Mouse (Mus musculus) liver, postnatal 0 days (tissue): Measurements from ENCODE around the gene Sac3d1. TPM values are rescaled to one million over a fixed set of nuclear protein-coding genes. Genes with fewer than 3 reads are reported as not detected.
A peak's percentile ranks its signal among the peaks of the same experiment; 100 is the strongest.

Source experiments
- ATAC-seq: fragments of 200-750 bp; cut with Nextera tagmentation; 2 replicates; pipeline ENCODE4 v1.8.0; 2017; ENCODE audit warnings: mild to moderate bottlenecking, moderate library complexity
- DNase-seq: peaks from one replicate; pipeline ENCODE4 v3.0.0-alpha.2; 2016
- H3K27ac ChIP-seq: fragments of 300-500 bp; sonication (generic); 2 replicates; pipeline ENCODE4 v1.5.1; 2014; ENCODE audit warnings: antibody characterized with exemption, moderate library complexity, mild to moderate bottlenecking, low read depth
- H3K27me3 ChIP-seq: fragments of 300-500 bp; sonication (generic); 2 replicates; pipeline ENCODE4 v1.6.1; 2014; ENCODE audit warnings: low read length, control low read depth, mixed read lengths; ENCODE audit not compliant: insufficient read depth
- H3K36me3 ChIP-seq: fragments of 300-500 bp; sonication (generic); replicated peaks from 2 replicates; pipeline ENCODE4 v1.6.1; 2014; ENCODE audit warnings: mild to moderate bottlenecking, control low read depth, low read length, moderate library complexity, mixed read lengths; ENCODE audit not compliant: insufficient read depth
- H3K4me1 ChIP-seq: fragments of 300-500 bp; sonication (generic); 2 replicates; pipeline ENCODE4 v1.6.1; 2014; ENCODE audit warnings: antibody characterized with exemption, mild to moderate bottlenecking, control low read depth; ENCODE audit not compliant: insufficient read depth
- H3K4me2 ChIP-seq: fragments of 300-500 bp; sonication (generic); 2 replicates; pipeline ENCODE4 v1.6.1; 2014; ENCODE audit warnings: low read depth, mild to moderate bottlenecking, low read length, moderate library complexity, mixed read lengths
- H3K4me3 ChIP-seq: fragments of 300-500 bp; sonication (generic); 2 replicates; pipeline ENCODE4 v1.5.1; 2014; ENCODE audit warnings: low read depth, low read length
- H3K9ac ChIP-seq: fragments of 300-500 bp; sonication (generic); replicated peaks from 2 replicates; pipeline ENCODE4 v1.6.1; 2014; ENCODE audit warnings: mild to moderate bottlenecking, moderate library complexity
- H3K9me3 ChIP-seq: fragments of 300-500 bp; sonication (generic); 2 replicates; pipeline ENCODE4 v1.6.1; 2016; ENCODE audit warnings: mild to moderate bottlenecking, control low read depth, low read length, mixed read lengths
- CTCF ChIP-seq: sonication (generic); IDR thresholded peaks from 2 replicates; pipeline ENCODE4 v1.5.1; 2016; ENCODE audit warnings: antibody characterized with exemption, low read depth
- EP300 ChIP-seq: IDR thresholded peaks from 2 replicates; pipeline ENCODE4 v1.6.1; 2016; ENCODE audit warnings: antibody characterized with exemption, low read depth, mild to moderate bottlenecking
- WGBS: fragments of 180-500 bp; shearing (Covaris S2); extraction: QIAGEN DNeasy Blood & Tissue Kit; methylation state at CpG from one replicate; pipeline ENCODE4 v1.1.7; 2014; ENCODE audit not compliant: insufficient replicate concordance; 5-methylcytosine and 5-hydroxymethylcytosine counted together
- polyA plus RNA-seq: library from polyadenylated mRNA; unstranded; fragments of >200 nt; fragmentation: Nextera tagmentation; extraction: Ambion mirVana; gene quantifications from 2 replicates; pipeline ENCODE4 v1.2.1, GENCODE M21; 2015

The Sac3d1 gene
- polyA plus RNA-seq, 1 experiment from 2014 or later: 15.6 TPM

DNA sequence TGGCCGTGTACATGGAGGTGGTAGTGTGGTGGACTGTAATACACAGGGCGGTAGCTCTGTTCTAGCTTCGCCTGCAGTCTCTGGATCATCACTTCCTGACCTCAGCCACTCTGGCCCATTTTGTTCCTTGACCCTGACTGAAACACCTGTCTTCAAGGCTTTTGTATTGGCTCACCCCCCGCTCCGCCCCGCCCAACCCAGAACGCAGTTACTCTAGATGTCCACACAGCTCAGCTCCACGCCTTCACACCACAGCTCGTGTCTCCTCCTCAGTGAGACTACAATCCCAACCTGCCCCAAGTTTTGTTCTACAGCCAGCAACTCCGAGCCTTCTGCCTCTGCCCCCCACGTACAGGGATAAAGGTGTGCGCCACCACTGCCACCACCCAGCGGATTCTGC lies 29.6 kb downstream of the Sac3d1 start:
- no peaks in the 10 kb centered on the region for H3K9me3 ChIP-seq
- H3K4me2 ChIP-seq: no peak overlapping the region
- no peak overlapping the region for H3K9ac ChIP-seq
- H3K4me1 ChIP-seq: peaks cover 17% of the 10 kb centered on the region
- ATAC-seq (no peak), DNase-seq (no peak)
- WGBS: 92% methylated on average over 13 of the region's 13 CpGs
- TF ChIP-seq EP300 (no peak), CTCF (no peak)
- no peak overlapping the region for H3K27ac ChIP-seq
- H3K4me3 ChIP-seq: no peak overlapping the region
- no peaks in the 10 kb centered on the region for H3K27me3 ChIP-seq
- peaks cover 57% of the 10 kb centered on the region for H3K36me3 ChIP-seq

DNA sequence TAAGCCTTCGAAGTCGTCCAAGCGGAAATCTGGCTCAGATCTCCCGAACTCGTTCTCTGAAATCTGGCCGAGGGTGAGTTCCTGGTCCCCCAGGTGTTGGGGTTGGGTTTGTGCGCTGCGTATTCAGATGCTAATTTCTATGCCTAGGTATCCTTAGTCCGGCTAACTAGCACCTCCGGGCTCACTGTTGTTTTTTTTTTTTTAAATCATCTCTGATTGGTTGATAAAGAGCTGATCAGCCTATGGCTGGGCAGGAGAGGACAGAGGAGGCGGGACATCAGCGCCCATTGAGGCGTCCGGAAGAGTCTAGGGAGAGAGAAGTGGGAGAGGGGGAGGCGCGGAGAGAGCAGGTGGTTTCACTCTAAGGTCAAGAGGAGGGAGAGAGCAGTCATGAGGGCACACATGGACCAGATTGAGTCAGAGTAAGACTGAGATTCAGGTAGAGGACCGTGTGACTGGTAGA lies 33.0 kb downstream of the Sac3d1 start:
- peak overlapping the region; percentile 93 for H3K4me3 ChIP-seq
- ATAC-seq (peak; percentile 76), DNase-seq (peak; percentile 80)
- H3K27ac ChIP-seq: peak overlapping the region; percentile 70
- H3K4me2 ChIP-seq: peak overlapping the region; percentile 98
- TF ChIP-seq CTCF (no peak), EP300 (no peak)
- peaks cover 21% of the 10 kb centered on the region for H3K4me1 ChIP-seq
- no peaks in the 10 kb centered on the region for H3K27me3 ChIP-seq
- WGBS: 2% methylated on average over 17 of the region's 17 CpGs
- no peaks in the 10 kb centered on the region for H3K9me3 ChIP-seq
- H3K36me3 ChIP-seq: peaks cover 56% of the 10 kb centered on the region
- H3K9ac ChIP-seq: peak overlapping the region; percentile 85

DNA sequence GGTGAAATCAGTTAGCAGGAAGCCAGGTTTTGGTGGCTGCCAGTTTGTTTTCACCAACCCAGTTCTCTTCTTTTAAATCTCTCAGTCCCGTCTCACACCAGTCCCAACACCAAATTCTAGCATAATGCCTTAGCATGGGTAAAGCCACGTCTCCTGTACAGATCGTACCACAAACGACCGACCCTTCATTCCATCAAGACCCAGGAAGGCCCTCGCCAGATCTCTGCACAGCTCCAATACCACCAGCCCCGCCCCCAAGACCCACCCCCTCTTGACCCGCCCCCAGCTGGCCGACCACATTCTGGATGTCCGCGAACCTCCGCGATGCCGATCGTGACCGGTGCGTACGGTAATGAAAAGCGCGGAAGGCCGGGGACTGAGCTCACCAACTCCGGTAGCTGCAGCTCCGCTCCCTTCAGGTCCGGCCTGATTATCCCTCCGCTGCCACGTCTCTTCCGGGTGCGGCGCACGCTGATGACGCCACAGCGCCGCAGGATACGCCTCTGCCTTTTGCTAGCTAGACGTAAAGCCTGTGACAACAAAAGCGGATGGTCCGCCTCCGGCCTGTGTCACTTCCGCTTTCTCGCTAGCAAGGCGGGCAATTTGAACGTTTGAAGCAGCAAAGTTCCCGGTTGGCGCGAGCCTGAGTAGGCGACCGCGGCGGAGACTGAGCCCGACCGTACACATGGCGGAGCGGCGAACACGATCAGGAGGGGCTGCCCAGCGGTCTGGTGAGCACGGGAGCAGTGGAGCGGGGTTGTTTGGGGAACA lies 33.8 kb downstream of the Sac3d1 start, which contains the start of the genes Zfpl1 and Cdca5:
Gene Zfpl1, minus strand, starts transcription at position 479 of the 771 bp plus-strand sequence.
Gene Cdca5, plus strand, starts transcription at position 506 of the 771 bp plus-strand sequence.
- peak; percentile 92 for ATAC-seq
- DNase-seq: peak; percentile 97
- peak within 1 kb of the TSS; percentile 70 for H3K27ac ChIP-seq
- peak within 1 kb of the TSS; percentile 85 for H3K9ac ChIP-seq
- no peaks in the 10 kb centered on the region for H3K9me3 ChIP-seq
- peaks cover 21% of the 10 kb centered on the region for H3K4me1 ChIP-seq
- peak within 1 kb of the TSS; percentile 98 for H3K4me2 ChIP-seq
- WGBS: under 1% methylated on average over 58 of the region's 58 CpGs
- peaks cover 55% of the 10 kb centered on the region for H3K36me3 ChIP-seq
- no peaks in the 10 kb centered on the region for H3K27me3 ChIP-seq
- TF ChIP-seq EP300 (peak; percentile 68; the same call in 1 of the 2 replicates), CTCF (no peak)
- peak within 1 kb of the TSS; percentile 93 for H3K4me3 ChIP-seq

DNA sequence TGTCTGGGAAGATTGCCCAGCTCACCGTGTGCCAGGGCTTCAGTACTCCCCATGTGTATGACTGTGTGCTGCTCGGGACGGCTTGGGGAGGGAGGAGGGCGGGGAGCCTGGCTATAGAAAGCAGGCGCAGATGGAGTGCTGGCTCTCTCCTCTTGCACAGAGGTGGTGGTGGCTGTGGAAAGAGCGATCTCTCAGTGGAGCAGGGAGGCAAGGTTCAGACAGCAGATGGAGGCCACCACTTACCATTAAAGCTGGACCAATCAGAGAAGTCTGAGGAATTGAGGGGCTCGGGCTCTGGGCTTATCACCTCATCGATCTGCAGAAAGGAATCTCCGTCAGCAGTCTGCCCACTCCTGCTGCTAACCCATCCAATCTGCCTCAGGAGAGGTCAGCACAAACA lies 36.3 kb downstream of the Sac3d1 start, which contains the start of gene Gm28374:
Gene Gm28374, minus strand, starts transcription at position 101 of the 400 bp plus-strand sequence.
- peaks cover 36% of the 10 kb centered on the region for H3K36me3 ChIP-seq
- TF ChIP-seq EP300: no peak
- TF ChIP-seq CTCF: no peak
- H3K27me3 ChIP-seq: no peaks in the 10 kb centered on the region
- no peak within 1 kb of the TSS for H3K9ac ChIP-seq
- no peak within 1 kb of the TSS for H3K4me3 ChIP-seq
- no peaks in the 10 kb centered on the region for H3K9me3 ChIP-seq
- no peak within 1 kb of the TSS for H3K4me2 ChIP-seq
- no peak within 1 kb of the TSS for H3K27ac ChIP-seq
- H3K4me1 ChIP-seq: peaks cover 28% of the 10 kb centered on the region
- ATAC-seq (no peak), DNase-seq (no peak)
- WGBS: 76% methylated on average over 9 of the region's 9 CpGs

DNA sequence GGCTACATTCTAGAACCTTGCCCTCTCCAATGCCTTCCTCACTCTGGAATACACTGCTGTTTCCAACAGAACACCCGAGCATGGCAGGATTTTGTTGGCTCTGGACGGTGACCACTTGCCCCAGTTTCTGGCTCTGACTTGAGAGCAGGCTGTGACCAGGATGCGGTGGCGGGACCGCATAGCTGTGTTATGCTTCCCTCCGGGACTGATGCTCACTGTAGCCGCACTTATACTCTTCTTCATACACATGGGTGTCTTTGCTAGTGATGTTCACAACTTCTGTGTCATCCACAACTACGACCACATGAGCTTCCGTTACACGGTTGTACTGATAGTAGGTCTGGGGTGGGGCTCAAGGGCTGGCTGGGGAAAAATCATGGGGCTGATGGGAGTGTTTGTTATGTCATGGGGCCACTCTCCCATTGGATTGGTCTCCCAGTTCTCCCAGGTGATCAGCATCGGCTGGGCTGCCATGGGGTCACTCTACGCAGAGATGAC lies 38.4 kb downstream of the Sac3d1 start, which contains the start of gene Tmem262:
Gene Tmem262, plus strand, starts transcription at position 51 of the 498 bp plus-strand sequence.
- 84% methylated on average over 12 of the region's 12 CpGs for WGBS
- DNase-seq: no peak
- no peak within 1 kb of the TSS for H3K4me2 ChIP-seq
- H3K36me3 ChIP-seq: peaks cover 27% of the 10 kb centered on the region
- ATAC-seq: no peak
- no peak within 1 kb of the TSS for H3K4me3 ChIP-seq
- H3K9ac ChIP-seq: no peak within 1 kb of the TSS
- H3K27me3 ChIP-seq: no peaks in the 10 kb centered on the region
- peaks cover 26% of the 10 kb centered on the region for H3K4me1 ChIP-seq
- no peaks in the 10 kb centered on the region for H3K9me3 ChIP-seq
- no peak for TF ChIP-seq EP300
- no peak for TF ChIP-seq CTCF
- no peak within 1 kb of the TSS for H3K27ac ChIP-seq
